Mouse (Mus musculus) fibroblast of lung, adult 2 months (primary cell): Measurements from ENCODE around the gene Hoxb4.

ENCODE experiments used
- DNase-seq: peaks from one replicate; pipeline ENCODE4 v3.0.0-alpha.2; 2011; ENCODE audit warnings: low read depth

Gene Hoxb4

GRCm38 (mm10) chr11:96314671-96315343 lies 3.3 kb upstream of the Hoxb4 start:
- no peak for DNase-seq

- DNase-seq: no peak
Measured at GRCm38 (mm10) chr11:96315344-96315681, 2.8 kb upstream of the Hoxb4 start.

GRCm38 (mm10) chr11:96316696-96317607 lies 1.1 kb upstream of the Hoxb4 start:
- no peak for DNase-seq

- no peak for DNase-seq
Measured at GRCm38 (mm10) chr11:96318368-96319070, 452 bp downstream of the Hoxb4 start.

GRCm38 (mm10) chr11:96319071-96319902 lies 1.2 kb downstream of the Hoxb4 start:
- no peak for DNase-seq

- no peak for DNase-seq
Measured at GRCm38 (mm10) chr11:96319910-96320309, 1.8 kb downstream of the Hoxb4 start.

GRCm38 (mm10) chr11:96320688-96321087 lies 2.6 kb downstream of the Hoxb4 start:
- no peak for DNase-seq

GRCm38 (mm10) chr11:96321846-96322245 lies 3.8 kb downstream of the Hoxb4 start:
- no peak for DNase-seq

- no peak for DNase-seq
Measured at GRCm38 (mm10) chr11:96322738-96323137, 4.7 kb downstream of the Hoxb4 start.

GRCm38 (mm10) chr11:96323154-96323553 lies 5.1 kb downstream of the Hoxb4 start, which contains the start of gene Hoxb3:
Gene Hoxb3 (plus strand): TSS chr11:96323326.
- DNase-seq: no peak

GRCm38 (mm10) chr11:96324125-96324524 lies 6.1 kb downstream of the Hoxb4 start:
- no peak for DNase-seq

- DNase-seq: no peak
Measured at GRCm38 (mm10) chr11:96324965-96325364, 6.9 kb downstream of the Hoxb4 start.

GRCm38 (mm10) chr11:96325747-96326212 lies 7.7 kb downstream of the Hoxb4 start:
- no peak for DNase-seq

- no peak for DNase-seq
Measured at GRCm38 (mm10) chr11:96326705-96327104, 8.6 kb downstream of the Hoxb4 start.

- no peak for DNase-seq
Measured at GRCm38 (mm10) chr11:96327122-96327521, 9.1 kb downstream of the Hoxb4 start.

- no peak for DNase-seq
Measured at GRCm38 (mm10) chr11:96327750-96328149, 9.7 kb downstream of the Hoxb4 start.

- DNase-seq: no peak
Measured at GRCm38 (mm10) chr11:96328605-96329004, 10.5 kb downstream of the Hoxb4 start.

GRCm38 (mm10) chr11:96332105-96332504 lies 14.0 kb downstream of the Hoxb4 start:
- no peak for DNase-seq

GRCm38 (mm10) chr11:96332618-96333032 lies 14.6 kb downstream of the Hoxb4 start:
- DNase-seq: no peak

- no peak for DNase-seq
Measured at GRCm38 (mm10) chr11:96333241-96334001, 15.4 kb downstream of the Hoxb4 start.

- DNase-seq: no peak
Measured at GRCm38 (mm10) chr11:96334002-96334364, 15.9 kb downstream of the Hoxb4 start.
